Mouse (Mus musculus): ENCODE data around the gene Yjefn3. TPM values are rescaled to one million over a fixed set of nuclear protein-coding genes. Genes with fewer than 3 reads are reported as not detected.

The Yjefn3 gene
- total and polyA plus RNA-seq, 2 experiments from 2014 or later: 10.7 to 13.3 TPM

- no peak overlapping the region for H3K4me3 ChIP-seq (ENCODE audit: low read length)
- no peak overlapping the region for H3K9ac ChIP-seq (replicated peaks; ENCODE audit: low read length)
- no peak for TF ChIP-seq CTCF (IDR thresholded peaks at IDR 0.05; ENCODE audit: low read depth)
- H3K36me3 ChIP-seq (ENCODE audit: insufficient read depth, low read length): no peaks in the 10 kb centered on the region
- no peaks in the 10 kb centered on the region for H3K4me1 ChIP-seq (ENCODE audit: insufficient read depth, low read length)
- no peaks in the 10 kb centered on the region for H3K9me3 ChIP-seq (ENCODE audit: low read length)
- H3K4me2 ChIP-seq (ENCODE audit: low read depth, low read length): no peak overlapping the region
- H3K27me3 ChIP-seq (ENCODE audit: insufficient read depth, low read length): peaks cover 22% of the 10 kb centered on the region
- ATAC-seq: no peak
- WGBS: 87% methylated on average over 4 of the region's 4 CpGs
- H3K27ac ChIP-seq: no peak overlapping the region
- no peak for DNase-seq (ENCODE audit: low spot score)
Measured at GRCm38 (mm10) chr8:69877396-69877795, 25.1 kb downstream of the Yjefn3 start.

- 79% methylated on average over 10 of the region's 10 CpGs for WGBS
Measured at GRCm38 (mm10) chr8:69876967-69877366, 25.5 kb downstream of the Yjefn3 start.

GRCm38 (mm10) chr8:69876097-69876496 is 26.4 kb downstream of the Yjefn3 start:
- TF ChIP-seq CTCF (IDR thresholded peaks at IDR 0.05; ENCODE audit: low read depth): no peak
- DNase-seq (ENCODE audit: low spot score) (no peak), ATAC-seq (no peak)
- H3K9me3 ChIP-seq (ENCODE audit: low read length): no peaks in the 10 kb centered on the region
- 45% methylated on average over 10 of the region's 10 CpGs for WGBS
- no peak overlapping the region for H3K4me3 ChIP-seq (ENCODE audit: low read length)
- no peak overlapping the region for H3K9ac ChIP-seq (replicated peaks; ENCODE audit: low read length)
- H3K4me1 ChIP-seq (ENCODE audit: insufficient read depth, low read length): no peaks in the 10 kb centered on the region
- no peak overlapping the region for H3K27ac ChIP-seq
- no peaks in the 10 kb centered on the region for H3K36me3 ChIP-seq (ENCODE audit: insufficient read depth, low read length)
- no peak overlapping the region for H3K4me2 ChIP-seq (ENCODE audit: low read depth, low read length)
- H3K27me3 ChIP-seq (ENCODE audit: insufficient read depth, low read length): peaks cover 10% of the 10 kb centered on the region; the same call in 1 of the 2 replicates

More at GRCm38 (mm10) chr8:69876967-69877366, 25.5 kb downstream of the Yjefn3 start:
- H3K4me3 ChIP-seq (ENCODE audit: low read length): no peak overlapping the region
- H3K4me1 ChIP-seq (ENCODE audit: insufficient read depth, low read length): no peaks in the 10 kb centered on the region
- H3K27ac ChIP-seq: no peak overlapping the region
- H3K9ac ChIP-seq (replicated peaks; ENCODE audit: low read length): no peak overlapping the region
- H3K4me2 ChIP-seq (ENCODE audit: low read depth, low read length): no peak overlapping the region
- H3K36me3 ChIP-seq (ENCODE audit: insufficient read depth, low read length): no peaks in the 10 kb centered on the region
- ATAC-seq (no peak), DNase-seq (ENCODE audit: low spot score) (no peak)
- no peaks in the 10 kb centered on the region for H3K9me3 ChIP-seq (ENCODE audit: low read length)
- H3K27me3 ChIP-seq (ENCODE audit: insufficient read depth, low read length): peaks cover 19% of the 10 kb centered on the region
- no peak for TF ChIP-seq CTCF (IDR thresholded peaks at IDR 0.05; ENCODE audit: low read depth)

- H3K27ac ChIP-seq: no peak overlapping the region
- no peak overlapping the region for H3K4me3 ChIP-seq (ENCODE audit: low read length)
- H3K4me2 ChIP-seq (ENCODE audit: low read depth, low read length): no peak overlapping the region
- H3K27me3 ChIP-seq (ENCODE audit: insufficient read depth, low read length): no peaks in the 10 kb centered on the region
- no peaks in the 10 kb centered on the region for H3K9me3 ChIP-seq (ENCODE audit: low read length)
- H3K4me1 ChIP-seq (ENCODE audit: insufficient read depth, low read length): no peaks in the 10 kb centered on the region
- TF ChIP-seq CTCF (IDR thresholded peaks at IDR 0.05; ENCODE audit: low read depth): no peak
- H3K36me3 ChIP-seq (ENCODE audit: insufficient read depth, low read length): no peaks in the 10 kb centered on the region
- ATAC-seq: no peak
- H3K9ac ChIP-seq (replicated peaks; ENCODE audit: low read length): no peak overlapping the region
- WGBS: 80% methylated on average over 13 of the region's 13 CpGs
- DNase-seq (ENCODE audit: low spot score): no peak
Measured at GRCm38 (mm10) chr8:69874654-69875053, 27.9 kb downstream of the Yjefn3 start.

GRCm38 (mm10) chr8:69874155-69874554 is 28.4 kb downstream of the Yjefn3 start:
- 13% methylated on average over 9 of the region's 9 CpGs for WGBS
- TF ChIP-seq CTCF (IDR thresholded peaks at IDR 0.05; ENCODE audit: low read depth): peak; percentile 83

DNA sequence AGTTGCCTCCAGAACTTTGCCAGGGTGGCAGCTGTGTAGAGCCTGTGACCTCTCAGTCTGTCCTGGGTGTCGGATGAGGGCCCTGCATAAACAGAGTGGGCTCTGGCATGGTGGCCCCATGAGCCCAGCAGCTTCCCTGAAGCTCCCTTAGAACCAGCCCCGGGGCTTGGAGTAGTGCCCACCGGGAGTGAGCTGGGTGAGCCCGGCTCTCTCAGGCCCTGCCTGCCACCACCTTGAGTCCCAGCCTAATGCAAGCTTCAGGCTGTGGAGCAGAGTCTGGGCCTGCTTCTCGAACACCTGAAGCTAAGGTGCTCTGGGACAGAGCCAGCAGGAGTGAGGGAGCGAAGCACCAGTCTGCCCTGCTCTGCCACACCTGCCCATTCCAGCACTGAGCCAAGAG is 31.6 kb downstream of the Yjefn3 start:
- Histone ChIP-seq H3K27ac (no peak overlapping the region), H3K27me3 (ENCODE audit: insufficient read depth, low read length) (no peaks in the 10 kb centered on the region), H3K4me2 (ENCODE audit: low read depth, low read length) (no peak overlapping the region), H3K4me3 (ENCODE audit: low read length) (no peak overlapping the region), H3K4me1 (ENCODE audit: insufficient read depth, low read length) (no peaks in the 10 kb centered on the region), H3K36me3 (ENCODE audit: insufficient read depth, low read length) (no peaks in the 10 kb centered on the region), H3K9ac (replicated peaks; ENCODE audit: low read length) (no peak overlapping the region), H3K9me3 (ENCODE audit: low read length) (no peaks in the 10 kb centered on the region)
- no peak for TF ChIP-seq CTCF (IDR thresholded peaks at IDR 0.05; ENCODE audit: low read depth)
- ATAC-seq (no peak), DNase-seq (ENCODE audit: low spot score) (no peak)
- 89% methylated on average over 6 of the region's 6 CpGs for WGBS

More at GRCm38 (mm10) chr8:69874155-69874554, 28.4 kb downstream of the Yjefn3 start:
- no peak overlapping the region for H3K4me3 ChIP-seq (ENCODE audit: low read length)
- H3K27ac ChIP-seq: no peak overlapping the region
- H3K9me3 ChIP-seq (ENCODE audit: low read length): no peaks in the 10 kb centered on the region
- H3K4me2 ChIP-seq (ENCODE audit: low read depth, low read length): no peak overlapping the region
- H3K9ac ChIP-seq (replicated peaks; ENCODE audit: low read length): no peak overlapping the region
- no peaks in the 10 kb centered on the region for H3K27me3 ChIP-seq (ENCODE audit: insufficient read depth, low read length)
- no peak for ATAC-seq
- H3K36me3 ChIP-seq (ENCODE audit: insufficient read depth, low read length): no peaks in the 10 kb centered on the region
- no peaks in the 10 kb centered on the region for H3K4me1 ChIP-seq (ENCODE audit: insufficient read depth, low read length)
- peak; percentile 80 for DNase-seq (ENCODE audit: low spot score)

- no peaks in the 10 kb centered on the region for H3K27me3 ChIP-seq (ENCODE audit: insufficient read depth, low read length)
- ATAC-seq (no peak), DNase-seq (ENCODE audit: low spot score) (no peak)
- no peak for TF ChIP-seq CTCF (IDR thresholded peaks at IDR 0.05; ENCODE audit: low read depth)
- no peaks in the 10 kb centered on the region for H3K36me3 ChIP-seq (ENCODE audit: insufficient read depth, low read length)
- no peak overlapping the region for H3K4me2 ChIP-seq (ENCODE audit: low read depth, low read length)
- 84% methylated on average over 11 of the region's 11 CpGs for WGBS
- no peak overlapping the region for H3K27ac ChIP-seq
- no peak overlapping the region for H3K4me3 ChIP-seq (ENCODE audit: low read length)
- no peaks in the 10 kb centered on the region for H3K9me3 ChIP-seq (ENCODE audit: low read length)
- no peak overlapping the region for H3K9ac ChIP-seq (replicated peaks; ENCODE audit: low read length)
- H3K4me1 ChIP-seq (ENCODE audit: insufficient read depth, low read length): no peaks in the 10 kb centered on the region
Measured at GRCm38 (mm10) chr8:69870003-69870765, 32.3 kb downstream of the Yjefn3 start.
